Mouse (Mus musculus) cortical plate, adult 2 months (tissue): ENCODE measurements at regions not wholly inside any gene's neighbourhood (a gene's known extent, or its start where the extent isn't known, plus 50 kb on each side); places are given as distances from the start of the nearest gene placed in this dataset.

ENCODE experiments used
- CTCF ChIP-seq: fragments of 200-500 bp; IDR thresholded peaks from 2 replicates; pipeline ENCODE4 v1.5.1; 2011; ENCODE audit warnings: mild to moderate bottlenecking, control low read depth, low read length; ENCODE audit not compliant: insufficient read depth; ENCODE audit errors: extremely low read depth
- POLR2A ChIP-seq: fragments of 200-500 bp; IDR thresholded peaks from 2 replicates; pipeline ENCODE4 v1.6.1; 2011; ENCODE audit warnings: mild to moderate bottlenecking, low read length, control low read depth; ENCODE audit not compliant: insufficient read depth; ENCODE audit errors: extremely low read depth

DNA sequence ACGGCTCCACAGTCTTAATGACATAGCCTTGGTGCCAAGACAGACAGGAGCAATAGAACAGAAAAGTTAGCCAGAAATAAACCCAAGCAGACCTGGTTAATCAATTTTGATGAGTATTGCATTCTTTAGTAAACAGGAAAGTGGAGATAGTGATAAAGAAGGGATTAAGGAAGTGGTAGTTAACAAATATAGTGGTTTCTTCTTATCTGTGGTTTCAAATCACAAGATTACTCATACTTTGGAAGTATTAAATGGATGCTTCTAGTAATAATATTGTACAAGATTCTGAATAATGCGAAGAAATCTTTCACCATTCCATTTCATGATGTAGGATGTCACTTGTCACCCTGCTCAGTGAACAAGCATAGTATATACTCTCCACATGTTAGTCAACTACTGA lies 376.6 kb upstream of the Cobl start:
- TF ChIP-seq CTCF, result no peak
- TF ChIP-seq POLR2A, result no peak
